Mouse (Mus musculus) CH12.LX (cell line): Measurements from ENCODE around the gene Sprn.
"Not testable (repeated sequence)": the region's sequence is repeated elsewhere in the genome, so short reads cannot be mapped to it uniquely, and the experiment has no call there.

Experiments used
- BHLHE40 ChIP-seq: IDR thresholded peaks from 2 replicates; pipeline ENCODE4 v1.6.1; 2011; ENCODE audit warnings: mild to moderate bottlenecking, low read depth, low read length, improper control_type of control experiment
- CTCF ChIP-seq, 2 experiments: IDR thresholded peaks in 1 of 2; conservative IDR thresholded peaks in 1 of 2; 2 replicates each; pipeline ENCODE4 v1.5.1; 2011 to 2012; ENCODE audit warnings: low read depth in 2 of 2, low read length in 2 of 2, improper control_type of control experiment in 1 of 2, inconsistent platforms in 1 of 2, mild to moderate bottlenecking in 1 of 2, moderate library complexity in 1 of 2
- ELF1 ChIP-seq: IDR thresholded peaks from 2 replicates; pipeline ENCODE4 v1.6.1; 2014; ENCODE audit warnings: low read depth, mild to moderate bottlenecking, inconsistent platforms, low read length, improper control_type of control experiment
- GABPA ChIP-seq: IDR thresholded peaks from 2 replicates; pipeline ENCODE4 v1.6.1; 2012; ENCODE audit warnings: low read depth, low read length, improper control_type of control experiment, inconsistent platforms; ENCODE audit not compliant: insufficient replicate concordance
- JUND ChIP-seq: conservative IDR thresholded peaks from 2 replicates; pipeline ENCODE4 v1.6.1; 2011; ENCODE audit warnings: low read depth, low read length, improper control_type of control experiment
- KAT2A ChIP-seq: IDR thresholded peaks from 2 replicates; pipeline ENCODE4 v1.6.1; 2012; ENCODE audit warnings: low read length, improper control_type of control experiment, inconsistent platforms; ENCODE audit not compliant: insufficient replicate concordance
- MAZ ChIP-seq: IDR thresholded peaks from 2 replicates; pipeline ENCODE4 v1.6.1; 2012; ENCODE audit warnings: low read depth, mild to moderate bottlenecking, inconsistent platforms, low read length, improper control_type of control experiment, moderate library complexity
- MXI1 ChIP-seq: IDR thresholded peaks from 2 replicates; pipeline ENCODE4 v1.6.1; 2011; ENCODE audit warnings: mild to moderate bottlenecking, low read depth, low read length, improper control_type of control experiment
- POLR2A ChIP-seq: IDR thresholded peaks from 2 replicates; pipeline ENCODE4 v1.6.1; 2011; ENCODE audit warnings: low read depth, mild to moderate bottlenecking, improper control_type of control experiment, low read length
- USF2 ChIP-seq: conservative IDR thresholded peaks from 2 replicates; pipeline ENCODE4 v1.6.1; 2011; ENCODE audit warnings: low read depth, low read length, improper control_type of control experiment

GRCm38 (mm10) chr7:140132184-140132583 is 22.5 kb downstream of the Sprn start:
- not testable (repeated sequence) for TF ChIP-seq ELF1; BHLHE40; CTCF (conservative IDR thresholded peaks at IDR 0.05 in 1 of 2, IDR thresholded peaks at IDR 0.05 in 1 of 2; ENCODE audit: low read depth in 2 of 2, low read length in 2 of 2); KAT2A; MXI1; JUND; POLR2A; USF2; GABPA; MAZ
